Comparison of ENCODE assay signal across 8 mouse cellular contexts in genomic region chr6:13607621-13608493, GRCm38 (mm10). TPM values are rescaled to one million over a fixed set of nuclear protein-coding genes. Genes with fewer than 3 reads are reported as not detected.
DNase-seq lines count a peak whose midpoint lies in the region; ATAC-seq lines count a peak whose summit lies in the region.

Gene Tmem168 (minus strand): TSS chr6:13608100.

- peak; percentile 98 for ATAC-seq in intestine, embryonic 16.5 days

- no peaks in the 10 kb centered on the region for H3K9me3 ChIP-seq in intestine, embryonic 16.5 days (ENCODE audit: control insufficient read depth, low read length)
- H3K9me3 ChIP-seq in midbrain, embryonic 10.5 days (replicated peaks) = no peaks in the 10 kb centered on the region

- 0 out of 2 replicates have a peak, but pooled peaks cover 5% of the 10 kb centered on the region for H3K4me1 ChIP-seq in intestine, embryonic 16.5 days (ENCODE audit: control insufficient read depth, insufficient read depth, low read length)
- H3K4me1 ChIP-seq in midbrain, embryonic 10.5 days = peaks cover 36% of the 10 kb centered on the region

- WGBS in intestine, embryonic 16.5 days = 2% methylated on average over 68 of the region's 71 CpGs
- WGBS in midbrain, embryonic 10.5 days = 2% methylated on average over 71 of the region's 71 CpGs

- intact Hi-C loops in left cerebral cortex, postnatal 36 days (cut with DNase I) = loop anchor here (5.0 to 10.0 kb wide), 3 partner anchors 69 to 313 kb away; partner anchors contain the start of genes Bmt2 and Gpr85

- H3K27me3 ChIP-seq in intestine, embryonic 16.5 days (replicated peaks; ENCODE audit: control insufficient read depth, insufficient read depth, low read length) = no peaks in the 10 kb centered on the region
- H3K27me3 ChIP-seq in midbrain, embryonic 10.5 days (ENCODE audit: low read depth, poor library complexity, severe bottlenecking) = no peaks in the 10 kb centered on the region

- DNase-seq in adrenal gland, postnatal 10 days = peak; percentile 96
- peak; percentile 94 for DNase-seq in embryo, embryonic 9.5 days (ENCODE audit: extremely low spot score)
- DNase-seq in gastrocnemius, postnatal 4 days (ENCODE audit: low spot score in 2 of 2) = peak; percentile 94 to 95
- peak; percentile 96 to 97 for DNase-seq in left cerebral cortex, postnatal 36 days (ENCODE audit: low spot score in 2 of 2)
- peak; percentile 91 for DNase-seq in midbrain, embryonic 10.5 days (ENCODE audit: low spot score)
- DNase-seq in right cerebral cortex, postnatal 36 days (ENCODE audit: low spot score in 2 of 2) = peak; percentile 89 to 91
- peak; percentile 90 to 94 for DNase-seq in urinary bladder, postnatal 4 days (ENCODE audit: low spot score in 2 of 2)

- peak within 1 kb of the TSS; percentile 94 for H3K27ac ChIP-seq in intestine, embryonic 16.5 days (ENCODE audit: low read length)
- peak within 1 kb of the TSS; percentile 99 for H3K27ac ChIP-seq in midbrain, embryonic 10.5 days (replicated peaks)

- peak within 1 kb of the TSS; percentile 96 for H3K9ac ChIP-seq in intestine, embryonic 16.5 days (ENCODE audit: low read depth, low read length)

- peak within 1 kb of the TSS; percentile 80 for H3K4me3 ChIP-seq in intestine, embryonic 16.5 days (ENCODE audit: low read length)
- peak within 1 kb of the TSS; percentile 82 for H3K4me3 ChIP-seq in midbrain, embryonic 10.5 days

- H3K4me2 ChIP-seq in intestine, embryonic 16.5 days (ENCODE audit: low read depth, low read length) = peak within 1 kb of the TSS; percentile 66

- H3K36me3 ChIP-seq in intestine, embryonic 16.5 days (ENCODE audit: control insufficient read depth, insufficient read depth, low read length) = no peaks in the 10 kb centered on the region
- peaks cover 19% of the 10 kb centered on the region for H3K36me3 ChIP-seq in midbrain, embryonic 10.5 days

RNA-seq across cellular contexts. Expression of gene Tmem168, which starts in this region (rescaled TPM):
- 10 to 100 TPM; 23.9 to 24.0 TPM for total RNA-seq in adrenal gland, postnatal 10 days (2021)
- 10 to 100 TPM; 20.5 to 23.5 TPM for total RNA-seq in gastrocnemius, postnatal 4 days (2021)
- 30.1 and 32.0 TPM in 2 replicates for polyA plus RNA-seq in intestine, embryonic 16.5 days (2015; fragmentation: Nextera tagmentation; extraction: Ambion mirVana)
- 10 to 100 TPM; 13.6 to 16.0 TPM for total RNA-seq in left cerebral cortex, postnatal 36 days (2021)
- 31.9 and 35.0 TPM in 2 replicates for polyA plus RNA-seq in midbrain, embryonic 10.5 days (2016; fragmentation: Nextera tagmentation; extraction: Ambion mirVana)

Comparison
In these comparisons a context has a peak if more than half of its experiments do, and no peak if none do; other contexts are left out.
1. Peak in every context shown above with its lines: DNase-seq, ATAC-seq, H3K4me3 ChIP-seq and H3K27ac ChIP-seq.